In genomic region chr2:54435937-54436735, GRCm38 (mm10) we compare ENCODE assay signal across 10 mouse cellular contexts. TPM values are rescaled to one million over a fixed set of nuclear protein-coding genes. Genes with fewer than 3 reads are reported as not detected.
DNase-seq lines count a peak whose midpoint lies in the region; ATAC-seq lines count a peak whose summit lies in the region.
"Had no signal": no experiment of that assay in that cellular context is flagged by ENCODE, and none has a peak within 500 bp of the region (broad histone marks: within the 10 kb centered on the region; RNA-seq: fewer than 3 reads in every experiment).

Gene Galnt13 (plus strand): TSS chr2:54436317.

- H3K36me3 ChIP-seq in forebrain, embryonic 13.5 days (ENCODE audit: poor library complexity, severe bottlenecking) = no peaks in the 10 kb centered on the region

- peak within 1 kb of the TSS; percentile 62 for H3K9ac ChIP-seq in forebrain, embryonic 13.5 days

- H3K9me3 ChIP-seq in forebrain, embryonic 13.5 days (replicated peaks) = no peaks in the 10 kb centered on the region

- under 1% methylated on average over 76 of the region's 81 CpGs for WGBS in forebrain, embryonic 13.5 days

- H3K4me1 ChIP-seq in forebrain, embryonic 13.5 days = peaks cover 17% of the 10 kb centered on the region

- H3K27ac ChIP-seq in forebrain, embryonic 13.5 days = peak within 1 kb of the TSS; percentile 14; the same call in 1 of the 2 replicates

- ATAC-seq in forebrain, embryonic 13.5 days = peak; percentile 94

- intact Hi-C loops in gastrocnemius, postnatal 36 days (cut with DNase I) = no loop called here

- H3K4me3 ChIP-seq in forebrain, embryonic 13.5 days = peak within 1 kb of the TSS; percentile 67

- peak within 1 kb of the TSS; percentile 98 for H3K4me2 ChIP-seq in forebrain, embryonic 13.5 days

- peak; percentile 10 to 18 for DNase-seq in gastrocnemius, postnatal 4 days (ENCODE audit: low spot score in 2 of 2)
- DNase-seq in gastrocnemius, postnatal 36 days = no peak
- DNase-seq in brain, embryonic 18.5 days (ENCODE audit: low read depth, low spot score) = peak; percentile 42
- DNase-seq in layer of hippocampus, adult 8-10 months (ENCODE audit: low spot score in 2 of 2) = peak; percentile 62 to 73
- peak; percentile 44 to 57 for DNase-seq in lung, adult 18-20 months
- DNase-seq in retina, postnatal 1 day = peak; percentile 95
- DNase-seq in ovary, postnatal 10 days (ENCODE audit: low spot score) = no peak

- peaks cover 12% of the 10 kb centered on the region for H3K27me3 ChIP-seq in forebrain, embryonic 13.5 days

RNA-seq across cellular contexts. Expression of gene Galnt13, which starts in this region (rescaled TPM):
- under 1 TPM; 0.16 to 0.44 TPM for total RNA-seq in gastrocnemius, postnatal 4 days (2021)
- total RNA-seq in gastrocnemius, postnatal 36 days (2021) = not detected
- 2.8 TPM in 2 replicates for polyA plus RNA-seq in forebrain, embryonic 13.5 days (2015; fragmentation: Nextera tagmentation; extraction: Ambion mirVana)
- 10 to 100 TPM; 24.2 to 27.4 (median 25.4) TPM for total RNA-seq in layer of hippocampus, adult 8-10 months (2022)
- total RNA-seq: liver, adult 2 months had no signal
- polyA plus RNA-seq: C2C12; liver, adult 2 months had no signal

Comparison
In these comparisons a context has a peak if more than half of its experiments do, and no peak if none do; other contexts are left out.
1. RNA of gene Galnt13 (total RNA-seq): 24.2 to 27.4 TPM in layer of hippocampus, adult 8-10 months; 0.16 to 0.44 TPM in gastrocnemius, postnatal 4 days and not detected in gastrocnemius, postnatal 36 days; every median in the first group is over 10 times any median in the second.
2. Peak in DNase-seq in gastrocnemius, postnatal 4 days; RNA of the gene not detected or under 1 TPM.
3. DNase-seq: peak in brain, embryonic 18.5 days (single experiment), layer of hippocampus, adult 8-10 months (2 of 2), lung, adult 18-20 months (2 of 2) and retina, postnatal 1 day (single experiment); none in gastrocnemius, postnatal 36 days (0 of 2) and ovary, postnatal 10 days (single experiment).